Mouse (Mus musculus): ENCODE measurements around the gene Ccdc88c.

DNA sequence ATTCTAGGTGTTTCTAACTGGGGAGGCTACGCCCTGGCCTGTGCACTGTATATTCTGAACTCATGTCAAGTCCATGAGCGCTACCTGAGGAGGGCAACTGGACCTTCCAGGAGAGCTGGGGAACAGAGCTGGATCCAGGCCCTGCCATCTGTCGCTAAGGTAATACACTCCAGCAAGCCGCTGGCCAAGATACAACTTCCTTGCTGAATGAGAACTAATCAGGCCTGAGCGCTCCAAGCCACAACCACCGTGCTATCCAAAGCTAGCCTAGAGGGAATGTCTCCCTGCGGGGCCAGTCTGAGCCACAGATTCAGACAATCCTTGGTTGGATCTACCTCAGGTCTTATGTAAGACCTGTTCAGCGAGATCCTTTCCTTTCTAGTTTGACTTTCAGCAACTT is 161.8 kb downstream of the Ccdc88c start:
- TF ChIP-seq POLR2A (IDR thresholded peaks at IDR 0.05; ENCODE audit: insufficient read depth, low read depth, low read length) (no peak), CTCF (IDR thresholded peaks at IDR 0.05) (no peak), EP300 (IDR thresholded peaks at IDR 0.05; ENCODE audit: insufficient read depth, low read depth, low read length) (no peak)

Measured in heart, adult 2 months (tissue).